17 mouse cellular contexts compared by ENCODE assay signal in the genomic region with DNA sequence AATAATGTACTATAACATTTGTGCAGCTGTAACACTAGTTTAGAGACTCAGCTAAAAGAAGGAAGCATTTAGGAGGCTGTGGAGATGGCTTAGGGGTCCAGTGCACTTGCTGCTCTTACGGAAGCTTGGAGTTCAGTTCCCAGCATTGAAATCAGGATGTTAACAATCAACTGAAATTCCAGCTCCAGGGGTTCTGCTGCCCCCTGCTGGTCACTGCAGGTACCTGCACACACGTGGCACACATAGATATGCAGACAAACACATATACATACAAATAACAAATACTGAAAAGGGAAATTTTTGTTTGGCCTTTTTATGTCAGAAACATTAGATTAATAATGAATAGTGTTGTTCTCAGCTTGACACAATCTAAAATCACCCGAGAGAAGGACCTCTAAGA.
DNase-seq lines count a peak whose midpoint lies in the region; ATAC-seq and TF ChIP-seq lines count a peak whose summit lies in the region.
"Had no signal": no experiment of that assay in that cellular context is flagged by ENCODE, and none has a peak within 500 bp of the region (broad histone marks: within the 10 kb centered on the region; RNA-seq: fewer than 3 reads in every experiment).

No protein-coding gene starts in this region.

- H3K4me2 ChIP-seq in intestine, postnatal 0 days (replicated peaks; ENCODE audit: low read depth): no peak overlapping the region
- H3K4me2 ChIP-seq in intestine, embryonic 16.5 days (ENCODE audit: low read depth, low read length): no peak overlapping the region
- H3K4me2 ChIP-seq in liver, postnatal 0 days (ENCODE audit: low read depth, low read length): no peak overlapping the region
- no peak overlapping the region for H3K4me2 ChIP-seq in liver, embryonic 11.5 days
- no peak overlapping the region for H3K4me2 ChIP-seq in neural tube, embryonic 15.5 days
- H3K4me2 ChIP-seq: hindbrain, embryonic 13.5 days had no signal

- no peaks in the 10 kb centered on the region for H3K27me3 ChIP-seq in intestine, postnatal 0 days (replicated peaks; ENCODE audit: control insufficient read depth, insufficient read depth, low read length)
- no peaks in the 10 kb centered on the region for H3K27me3 ChIP-seq in intestine, embryonic 16.5 days (replicated peaks; ENCODE audit: control insufficient read depth, insufficient read depth, low read length)
- H3K27me3 ChIP-seq in liver, postnatal 0 days (ENCODE audit: insufficient read depth, low read length): no peaks in the 10 kb centered on the region
- H3K27me3 ChIP-seq in liver, embryonic 11.5 days (replicated peaks; ENCODE audit: control insufficient read depth, insufficient read depth, low read length): no peaks in the 10 kb centered on the region
- no peaks in the 10 kb centered on the region for H3K27me3 ChIP-seq in MEL (ENCODE audit: control insufficient read depth in 1 of 2, insufficient read depth in 2 of 2, low read length in 2 of 2)
- H3K27me3 ChIP-seq in neural tube, embryonic 15.5 days (replicated peaks): no peaks in the 10 kb centered on the region
- H3K27me3 ChIP-seq: hindbrain, embryonic 13.5 days had no signal

- no peak for ATAC-seq in intestine, postnatal 0 days
- ATAC-seq in intestine, embryonic 16.5 days: no peak
- no peak for ATAC-seq in liver, postnatal 0 days
- ATAC-seq in liver, embryonic 11.5 days (replicated peaks; ENCODE audit: low FRiP score): no peak
- no peak for ATAC-seq in neural tube, embryonic 15.5 days (ENCODE audit: low FRiP score)
- ATAC-seq: midbrain, embryonic 16.5 days had no signal

- no peaks in the 10 kb centered on the region for H3K4me1 ChIP-seq in intestine, postnatal 0 days (replicated peaks; ENCODE audit: control insufficient read depth, insufficient read depth, low read length)
- H3K4me1 ChIP-seq in intestine, embryonic 16.5 days (ENCODE audit: control insufficient read depth, insufficient read depth, low read length): no peaks in the 10 kb centered on the region
- no peaks in the 10 kb centered on the region for H3K4me1 ChIP-seq in liver, postnatal 0 days (ENCODE audit: insufficient read depth)
- H3K4me1 ChIP-seq in liver, embryonic 11.5 days (replicated peaks; ENCODE audit: control insufficient read depth, insufficient read depth, low read length): no peaks in the 10 kb centered on the region
- no peaks in the 10 kb centered on the region for H3K4me1 ChIP-seq in MEL (ENCODE audit: control insufficient read depth in 1 of 2, insufficient read depth in 2 of 2, low read length in 2 of 2)
- peaks cover 2% of the 10 kb centered on the region; the same call in 1 of the 2 replicates for H3K4me1 ChIP-seq in cortical plate, adult 2 months (ENCODE audit: control insufficient read depth, insufficient read depth, low read length)
- H3K4me1 ChIP-seq in neural tube, embryonic 15.5 days: 0 out of 2 replicates have a peak, but pooled peaks cover 7% of the 10 kb centered on the region
- H3K4me1 ChIP-seq: hindbrain, embryonic 13.5 days had no signal

- TF ChIP-seq EP300 in liver, postnatal 0 days (IDR thresholded peaks at IDR 0.05; ENCODE audit: low read depth): no peak
- no peak for TF ChIP-seq EP300 in MEL (IDR thresholded peaks at IDR 0.05; ENCODE audit: low read depth in 1 of 2, low read length in 2 of 2)

- no peak for TF ChIP-seq POLR2A in MEL (IDR thresholded peaks at IDR 0.05; ENCODE audit: control insufficient read depth in 1 of 2, insufficient read depth in 1 of 2, low read depth in 1 of 2, low read length in 2 of 2, poor library complexity in 1 of 2)
- TF ChIP-seq POLR2A in cortical plate, adult 2 months (IDR thresholded peaks at IDR 0.05; ENCODE audit: extremely low read depth, insufficient read depth, low read length): no peak

- WGBS in intestine, postnatal 0 days: 90% methylated on average over 3 of the region's 3 CpGs
- WGBS in intestine, embryonic 16.5 days: 90% methylated on average over 3 of the region's 3 CpGs
- WGBS in liver, postnatal 0 days (ENCODE audit: insufficient replicate concordance): 81% methylated on average over 3 of the region's 3 CpGs
- WGBS in liver, embryonic 11.5 days: 90% methylated on average over 3 of the region's 3 CpGs
- 95% methylated on average over 3 of the region's 3 CpGs for WGBS in neural tube, embryonic 15.5 days

- H3K36me3 ChIP-seq in intestine, postnatal 0 days (ENCODE audit: control insufficient read depth, insufficient read depth): no peaks in the 10 kb centered on the region
- no peaks in the 10 kb centered on the region for H3K36me3 ChIP-seq in intestine, embryonic 16.5 days (ENCODE audit: control insufficient read depth, insufficient read depth, low read length)
- H3K36me3 ChIP-seq in liver, postnatal 0 days (replicated peaks; ENCODE audit: insufficient read depth, low read length): no peaks in the 10 kb centered on the region
- H3K36me3 ChIP-seq in liver, embryonic 11.5 days (ENCODE audit: control insufficient read depth, insufficient read depth, low read length): no peaks in the 10 kb centered on the region
- H3K36me3 ChIP-seq in MEL (ENCODE audit: control insufficient read depth in 1 of 2, insufficient read depth in 2 of 2, low read length in 2 of 2): no peaks in the 10 kb centered on the region
- H3K36me3 ChIP-seq in neural tube, embryonic 15.5 days: no peaks in the 10 kb centered on the region
- H3K36me3 ChIP-seq: hindbrain, embryonic 13.5 days had no signal

- DNase-seq in liver, postnatal 0 days: no peak
- no peak for DNase-seq in liver, embryonic 11.5 days (ENCODE audit: low spot score)
- DNase-seq in MEL (ENCODE audit: low read depth, low spot score): peak; percentile 4
- DNase-seq: adrenal gland, postnatal 25 days; cerebellum, adult 18-20 months; cerebellum, postnatal 36 days; gastrocnemius, postnatal 14 days; kidney, postnatal 10 days; lung, postnatal 14 days; right cerebral cortex, postnatal 25 days; thymus, postnatal 14 days had no signal

- H3K4me3 ChIP-seq in intestine, postnatal 0 days (ENCODE audit: low read depth, low read length): no peak overlapping the region
- no peak overlapping the region for H3K4me3 ChIP-seq in intestine, embryonic 16.5 days (ENCODE audit: low read length)
- no peak overlapping the region for H3K4me3 ChIP-seq in liver, postnatal 0 days (ENCODE audit: low read depth, low read length)
- H3K4me3 ChIP-seq in liver, embryonic 11.5 days (ENCODE audit: low read depth, low read length): no peak overlapping the region
- no peak overlapping the region for H3K4me3 ChIP-seq in MEL (ENCODE audit: control insufficient read depth in 1 of 2, insufficient read depth in 1 of 2, low read depth in 2 of 2, low read length in 2 of 2)
- H3K4me3 ChIP-seq in cortical plate, adult 2 months (ENCODE audit: insufficient read depth, low read length): no peak overlapping the region
- no peak overlapping the region for H3K4me3 ChIP-seq in neural tube, embryonic 15.5 days (replicated peaks)
- H3K4me3 ChIP-seq: hindbrain, embryonic 13.5 days had no signal

- no peaks in the 10 kb centered on the region for H3K79me2 ChIP-seq in MEL (ENCODE audit: control insufficient read depth, insufficient read depth, low read length, poor library complexity)

- no peak overlapping the region for H3K9ac ChIP-seq in intestine, postnatal 0 days (ENCODE audit: low read depth, low read length)
- H3K9ac ChIP-seq in intestine, embryonic 16.5 days (ENCODE audit: low read depth, low read length): no peak overlapping the region
- no peak overlapping the region for H3K9ac ChIP-seq in liver, postnatal 0 days (replicated peaks)
- no peak overlapping the region for H3K9ac ChIP-seq in liver, embryonic 11.5 days (ENCODE audit: low read depth, low read length)
- H3K9ac ChIP-seq in MEL (ENCODE audit: control insufficient read depth, low read depth, low read length, poor library complexity, severe bottlenecking): no peak overlapping the region
- no peak overlapping the region for H3K9ac ChIP-seq in neural tube, embryonic 15.5 days (replicated peaks)
- H3K9ac ChIP-seq: hindbrain, embryonic 13.5 days had no signal

- H3K9me3 ChIP-seq in intestine, postnatal 0 days (ENCODE audit: control insufficient read depth): peaks cover 3% of the 10 kb centered on the region; the same call in 1 of the 2 replicates
- 0 out of 2 replicates have a peak, but pooled peaks cover 3% of the 10 kb centered on the region for H3K9me3 ChIP-seq in intestine, embryonic 16.5 days (ENCODE audit: control insufficient read depth, low read length)
- peaks cover 10% of the 10 kb centered on the region for H3K9me3 ChIP-seq in liver, postnatal 0 days (ENCODE audit: low read length)
- no peaks in the 10 kb centered on the region for H3K9me3 ChIP-seq in liver, embryonic 11.5 days (ENCODE audit: control insufficient read depth, low read length)
- no peaks in the 10 kb centered on the region for H3K9me3 ChIP-seq in MEL (replicated peaks; ENCODE audit: insufficient read depth, low read length)
- no peaks in the 10 kb centered on the region for H3K9me3 ChIP-seq in neural tube, embryonic 15.5 days (replicated peaks)
- H3K9me3 ChIP-seq: hindbrain, embryonic 13.5 days had no signal

- TF ChIP-seq CTCF in intestine, postnatal 0 days (IDR thresholded peaks at IDR 0.05; ENCODE audit: low read depth): peak; percentile 41; the same call in 1 of the 2 replicates
- peak; percentile 43 for TF ChIP-seq CTCF in liver, postnatal 0 days (IDR thresholded peaks at IDR 0.05; ENCODE audit: low read depth)
- peak; percentile 12 to 51 (median 27); a peak in 5 of 6 replicates for TF ChIP-seq CTCF in MEL (IDR thresholded peaks at IDR 0.05 in 2 of 3, conservative IDR thresholded peaks at IDR 0.05 in 1 of 3; ENCODE audit: control insufficient read depth in 1 of 3, insufficient read depth in 1 of 3, low read depth in 2 of 3, low read length in 3 of 3, poor library complexity in 1 of 3, severe bottlenecking in 1 of 3)
- 0 out of 2 replicates have a peak, but pooled peaks have one; percentile 10 for TF ChIP-seq CTCF in cortical plate, adult 2 months (IDR thresholded peaks at IDR 0.05; ENCODE audit: extremely low read depth, insufficient read depth, low read length)

- H3K27ac ChIP-seq in intestine, postnatal 0 days (ENCODE audit: low read depth, low read length): no peak overlapping the region
- H3K27ac ChIP-seq in intestine, embryonic 16.5 days (ENCODE audit: low read length): no peak overlapping the region
- no peak overlapping the region for H3K27ac ChIP-seq in liver, postnatal 0 days (ENCODE audit: low read depth)
- no peak overlapping the region for H3K27ac ChIP-seq in liver, embryonic 11.5 days (ENCODE audit: low read depth, low read length)
- no peak overlapping the region for H3K27ac ChIP-seq in MEL (ENCODE audit: control insufficient read depth, low read depth, low read length)
- no peak overlapping the region for H3K27ac ChIP-seq in cortical plate, adult 2 months (ENCODE audit: insufficient read depth, low read length)
- H3K27ac ChIP-seq in neural tube, embryonic 15.5 days (replicated peaks): no peak overlapping the region

- TF ChIP-seq RAD21 in MEL (IDR thresholded peaks at IDR 0.05; ENCODE audit: low read depth, low read length): no peak; the same call in 1 of the 2 replicates

TF ChIP-seq in MEL, 35 proteins besides CTCF, POLR2A, EP300 and RAD21 (continues in another document):
- TF ChIP-seq ZC3H11A (IDR thresholded peaks at IDR 0.05; ENCODE audit: low read depth, low read length): no peak
- TF ChIP-seq CHD2 (IDR thresholded peaks at IDR 0.05; ENCODE audit: low read length): no peak
- no peak for TF ChIP-seq TCF12 (IDR thresholded peaks at IDR 0.05; ENCODE audit: low read depth, low read length)
- no peak for TF ChIP-seq CHD1 (IDR thresholded peaks at IDR 0.05; ENCODE audit: low read depth, low read length)
- TF ChIP-seq ETS1 (IDR thresholded peaks at IDR 0.05; ENCODE audit: low read depth, low read length): no peak
